Mouse (Mus musculus) R1 (cell line): ENCODE measurements around the gene Paqr3.

Experiments
- DNase-seq: peaks from one replicate; pipeline ENCODE4 v3.0.0-alpha.2; 2018; ENCODE audit warnings: low read depth, low spot score

Paqr3 gene

DNA sequence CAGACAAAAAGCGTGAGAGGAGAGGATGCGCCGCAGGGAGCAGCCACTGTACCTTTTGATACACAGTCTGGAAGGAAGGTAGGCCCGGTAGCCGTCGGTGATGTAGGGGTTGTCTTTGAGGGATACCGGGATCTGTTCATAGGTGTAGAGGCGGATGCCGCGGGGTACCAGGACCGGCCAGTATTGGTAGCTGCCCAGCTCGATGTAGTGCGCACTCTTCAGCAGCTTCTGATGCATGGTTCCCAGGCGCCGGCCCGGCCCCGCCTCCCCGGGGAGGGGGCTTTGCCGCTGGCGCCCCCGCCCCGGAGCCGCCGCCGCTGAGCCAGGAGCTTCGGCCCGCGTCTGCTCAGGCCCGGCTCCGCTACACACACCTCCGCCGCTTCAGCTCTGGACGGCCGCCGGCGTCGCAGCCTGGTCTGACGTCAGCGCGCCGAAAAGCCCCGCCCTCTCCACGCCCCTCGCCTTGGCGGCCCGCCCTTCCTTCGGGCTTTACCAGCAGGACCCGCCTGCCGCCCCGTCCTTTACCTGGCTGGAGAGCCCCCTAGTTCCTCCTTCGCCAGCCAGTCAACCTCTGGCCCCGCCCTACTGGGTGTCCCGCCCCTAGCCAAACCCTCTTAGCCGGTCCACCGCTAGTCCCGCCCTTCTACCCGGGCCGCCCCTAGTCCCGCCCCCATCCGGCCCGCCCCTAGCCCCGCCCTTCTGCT, at the start of gene Paqr3:
Gene Paqr3 (minus strand): TSS at position 390 of the 704 bp plus-strand sequence.
- DNase-seq, result peak; percentile 96

DNA sequence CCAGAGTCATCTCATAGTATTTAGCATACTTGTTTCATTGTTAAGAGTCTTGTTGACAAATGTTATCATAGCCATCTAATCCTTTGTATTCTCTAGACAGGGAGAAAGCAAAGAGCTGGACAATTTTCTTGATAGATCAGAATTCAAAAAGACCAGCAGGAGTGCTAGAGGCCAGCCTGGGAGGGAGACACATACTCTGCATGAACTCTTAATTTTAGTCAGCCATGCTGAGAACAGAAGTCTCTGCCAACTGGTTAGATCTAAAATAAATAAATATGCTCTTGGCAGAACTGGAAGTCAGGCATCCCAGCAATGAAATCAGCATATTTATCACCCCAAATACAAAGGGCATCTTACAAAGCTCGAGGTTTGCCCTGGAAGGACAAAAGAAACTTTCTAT, 43.3 kb upstream of the Paqr3 start:
- DNase-seq, result no peak

DNA sequence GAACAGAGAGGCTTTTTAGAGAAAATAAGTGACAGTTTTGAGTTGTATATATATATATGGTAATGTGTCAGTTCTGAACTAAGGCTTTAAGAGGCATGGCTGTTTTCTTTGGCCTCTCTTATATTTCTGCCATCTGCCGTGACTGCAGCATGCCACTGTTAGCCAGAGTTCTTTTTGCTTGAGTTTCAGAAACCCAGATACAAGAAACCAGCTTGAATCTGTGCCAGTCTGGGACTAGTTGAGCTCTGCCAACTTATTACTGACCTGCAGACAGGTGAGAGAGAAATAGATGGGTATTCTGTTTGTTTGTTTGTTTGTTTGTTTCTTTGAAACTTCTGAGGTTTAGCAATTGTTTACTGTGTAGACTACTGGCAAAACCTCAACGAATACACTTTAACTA, 23.9 kb upstream of the Paqr3 start:
- no peak for DNase-seq

DNA sequence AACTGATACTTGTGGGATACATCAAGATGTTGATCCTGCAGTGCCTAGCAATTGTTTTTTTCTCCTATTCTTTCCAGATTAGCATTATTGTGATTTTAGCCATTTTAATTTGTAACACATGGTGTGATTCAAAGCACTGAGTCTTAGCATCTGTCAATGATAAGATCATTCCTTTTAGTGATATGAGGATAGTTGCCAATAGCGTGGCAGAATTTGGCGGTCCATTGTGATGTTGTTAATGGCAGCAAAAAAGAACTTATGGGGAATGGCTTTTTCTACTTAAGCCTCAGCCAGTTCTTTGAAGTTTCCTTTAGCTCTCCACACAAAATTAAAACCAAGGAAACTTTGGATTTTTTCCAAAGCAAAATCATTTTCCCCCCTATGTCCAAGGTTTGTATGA, 18.2 kb upstream of the Paqr3 start:
- no peak for DNase-seq

DNA sequence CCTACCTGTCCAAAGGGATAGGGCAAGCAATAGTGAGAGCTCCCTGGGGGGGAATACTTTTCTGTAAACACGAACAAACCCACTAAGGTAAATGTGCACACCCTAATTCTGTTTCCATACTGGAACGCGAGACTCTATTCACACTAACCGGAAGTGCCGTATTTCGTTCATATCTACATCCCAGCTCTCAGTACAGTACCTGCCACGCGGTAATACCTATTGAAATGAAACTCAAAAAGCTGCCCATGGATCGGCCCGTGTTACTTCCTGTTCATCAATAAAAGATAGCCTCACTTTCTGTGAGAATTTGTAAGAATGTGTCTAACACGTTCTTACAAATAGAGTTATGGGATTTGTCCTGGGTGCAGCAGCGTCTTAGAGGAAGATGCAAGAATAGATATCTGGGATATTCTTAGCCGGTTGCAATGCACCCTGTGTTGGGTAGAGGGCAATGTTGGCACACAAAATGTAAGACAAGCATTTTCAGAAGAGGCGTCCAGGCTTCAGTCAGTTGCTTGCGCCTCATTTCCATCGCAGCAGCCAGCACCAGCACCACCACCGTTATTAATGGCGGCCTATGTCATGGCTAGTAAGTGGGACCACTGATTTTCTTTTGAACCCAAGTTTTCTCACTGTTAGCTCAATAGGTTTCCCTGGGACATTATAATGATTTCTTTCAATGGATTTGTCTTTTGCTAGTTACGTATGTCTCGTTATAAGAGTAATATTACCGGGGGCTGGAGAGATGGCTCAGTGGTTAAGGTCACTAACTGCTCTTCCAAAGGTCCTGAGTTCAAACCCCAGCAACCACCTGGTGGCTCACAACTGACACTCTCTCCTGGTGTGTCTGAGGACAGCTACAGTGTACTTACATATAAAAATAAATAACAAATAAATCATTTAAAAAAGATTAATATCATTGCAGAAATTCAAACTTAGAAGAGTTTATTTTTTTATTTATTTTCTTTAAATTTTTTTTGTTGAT, 17.1 kb upstream of the Paqr3 start:
- DNase-seq, result peak; percentile 84

DNA sequence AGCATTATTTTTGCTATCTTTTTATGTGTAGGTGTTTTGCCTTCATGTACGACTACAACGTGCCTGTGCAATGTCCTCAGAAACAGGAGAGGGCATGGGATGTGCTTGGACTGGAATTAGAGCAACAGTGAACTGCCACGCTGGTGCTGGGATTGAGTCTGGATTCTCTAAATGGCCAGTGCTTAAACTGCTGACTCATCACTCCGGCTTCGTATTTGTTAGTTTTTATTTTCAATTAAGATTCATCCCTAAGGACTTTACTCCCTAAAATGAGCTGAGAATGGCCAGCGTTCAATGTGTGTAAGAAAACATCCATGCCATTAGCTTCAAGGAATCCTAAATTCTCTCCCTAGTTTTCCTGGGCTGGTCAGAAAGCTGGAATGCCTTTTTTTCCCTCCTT, 15.9 kb upstream of the Paqr3 start:
- no peak for DNase-seq

DNA sequence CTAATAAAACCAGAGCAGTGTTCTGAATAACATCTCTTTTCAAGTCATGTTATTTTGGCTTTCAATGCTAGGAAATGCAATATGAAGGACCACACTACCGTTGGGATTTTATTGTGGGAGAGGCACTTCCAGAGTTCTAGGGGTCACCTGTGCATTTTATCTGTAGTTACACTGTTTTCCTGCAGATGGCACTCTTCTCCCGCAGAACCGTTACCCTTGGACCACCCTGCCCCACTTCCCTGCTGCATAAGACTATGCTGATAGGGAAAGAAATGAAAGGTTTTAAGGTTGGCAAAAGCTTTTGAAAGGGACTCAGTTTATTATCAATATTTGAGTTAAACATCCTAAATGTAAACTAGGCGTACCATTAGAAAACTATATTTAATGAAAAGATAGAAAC, 14.6 kb upstream of the Paqr3 start:
- DNase-seq, result peak; percentile 61

DNA sequence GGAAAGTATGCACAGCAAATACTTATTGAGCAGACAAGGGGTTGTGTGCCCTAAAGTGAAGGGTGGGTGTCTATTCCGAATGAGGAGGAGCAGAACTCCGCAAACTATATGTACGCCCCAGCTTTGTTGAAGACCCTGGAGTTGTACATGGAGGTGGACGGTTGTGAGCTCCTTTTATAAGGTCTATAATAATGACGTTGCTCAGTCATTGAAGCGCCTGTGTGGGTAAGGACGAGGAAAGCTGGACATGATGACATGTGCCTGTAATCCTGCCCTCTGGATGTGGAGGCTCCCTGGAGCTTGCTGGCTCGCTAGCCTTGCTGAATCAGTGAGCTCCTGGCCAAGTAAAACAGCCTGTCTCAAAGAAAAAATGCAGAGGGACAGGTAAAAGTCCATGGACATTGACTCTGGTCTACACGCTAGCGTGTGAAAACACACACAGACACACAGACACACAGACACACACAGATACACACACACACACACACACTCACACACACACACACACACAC, 14.1 kb upstream of the Paqr3 start:
- no peak for DNase-seq

DNA sequence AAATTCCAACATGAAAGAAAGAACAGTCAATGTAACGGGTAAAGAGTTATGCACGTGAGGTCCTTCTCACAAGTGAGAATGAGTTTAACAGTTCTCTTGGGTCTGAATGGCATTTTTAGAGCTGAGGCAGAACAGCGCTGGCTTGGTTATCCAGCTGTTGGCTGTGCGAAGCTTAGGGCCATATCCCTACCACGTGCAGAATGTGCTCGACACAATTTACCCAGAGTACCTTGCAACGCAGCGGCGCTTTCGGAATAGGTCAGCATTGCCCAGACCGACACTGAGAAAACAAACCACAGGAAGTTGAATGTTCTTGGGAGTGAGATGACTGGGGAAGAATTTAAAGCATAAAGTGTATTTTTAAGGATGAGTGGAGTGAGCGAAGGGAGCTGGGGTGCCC, 13.6 kb upstream of the Paqr3 start:
- no peak for DNase-seq

DNA sequence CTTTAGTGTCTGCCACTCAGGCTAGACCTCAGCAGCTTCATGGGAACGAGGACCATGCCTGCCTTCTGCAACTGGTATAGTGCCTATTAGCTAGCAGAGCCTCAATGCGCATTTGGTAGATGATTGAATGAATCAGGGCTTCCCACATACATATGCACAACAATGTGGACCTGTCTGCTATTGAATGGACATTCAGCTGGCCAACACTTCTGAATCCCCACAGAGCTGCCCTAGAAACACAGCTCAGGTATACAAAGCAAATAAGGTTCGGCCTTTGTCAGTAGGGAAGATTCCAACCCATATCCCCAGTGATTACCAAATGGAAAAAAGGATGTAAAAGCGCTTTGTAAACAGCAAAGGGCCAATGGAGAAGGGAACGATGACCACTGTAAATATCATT, 699 bp downstream of the Paqr3 start:
- DNase-seq, result no peak

DNA sequence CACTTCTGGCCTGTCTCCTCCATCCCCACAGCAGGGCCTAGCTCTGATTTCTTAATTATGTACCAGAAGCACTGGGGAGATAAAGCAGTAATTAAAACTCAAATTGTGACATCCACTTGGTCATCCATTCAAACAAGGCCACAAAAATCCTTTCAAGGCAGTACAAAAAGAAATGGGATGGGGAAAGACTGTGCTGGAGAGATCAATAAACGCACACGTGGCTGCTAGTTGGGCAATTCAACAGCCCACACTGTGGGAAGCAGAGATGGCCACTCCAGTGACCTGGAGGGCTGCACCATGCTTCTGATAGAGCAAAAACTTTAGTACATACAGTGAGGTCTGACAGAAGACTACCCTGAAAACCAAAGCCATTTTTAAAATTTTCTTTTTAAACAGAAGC, 1.3 kb downstream of the Paqr3 start:
- DNase-seq, result no peak

DNA sequence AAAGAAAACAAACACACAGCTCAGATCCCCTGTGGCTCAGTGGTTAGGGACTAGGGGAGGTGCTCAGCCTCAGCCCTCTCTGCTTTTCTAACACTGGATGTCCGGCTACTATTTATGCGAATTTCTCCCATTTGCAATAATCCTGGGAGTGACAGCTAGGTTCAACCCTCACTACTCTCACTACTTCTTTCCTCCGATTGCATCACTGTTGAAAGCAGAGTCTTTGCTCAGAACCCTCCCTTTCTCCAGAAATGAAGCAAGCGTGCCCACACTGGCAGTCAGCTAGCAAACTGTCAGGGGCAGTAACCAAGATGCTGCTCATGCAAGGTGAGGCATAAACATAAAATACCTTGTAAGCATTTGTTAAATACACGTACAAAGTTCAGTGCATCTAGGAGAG, 3.1 kb downstream of the Paqr3 start:
- no peak for DNase-seq

DNA sequence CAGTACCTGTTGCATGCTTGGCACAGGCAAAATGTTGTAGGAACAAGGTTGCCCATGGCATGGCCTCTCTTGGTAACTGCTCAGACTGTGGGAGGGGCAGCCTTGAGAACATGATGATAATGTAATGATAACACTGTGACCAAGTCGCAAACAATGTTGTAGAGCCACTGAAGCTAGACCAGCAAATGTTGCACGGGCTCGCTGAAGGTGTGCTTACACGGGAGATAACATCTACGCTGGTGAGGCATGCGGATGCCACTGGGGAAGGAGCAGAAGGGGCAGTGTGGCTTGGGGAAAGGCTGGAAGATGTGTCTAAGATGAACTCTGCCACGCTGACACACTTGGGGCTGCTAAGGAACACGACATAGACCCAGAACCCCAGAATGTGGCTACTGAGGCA, 11.4 kb downstream of the Paqr3 start:
- no peak for DNase-seq

DNA sequence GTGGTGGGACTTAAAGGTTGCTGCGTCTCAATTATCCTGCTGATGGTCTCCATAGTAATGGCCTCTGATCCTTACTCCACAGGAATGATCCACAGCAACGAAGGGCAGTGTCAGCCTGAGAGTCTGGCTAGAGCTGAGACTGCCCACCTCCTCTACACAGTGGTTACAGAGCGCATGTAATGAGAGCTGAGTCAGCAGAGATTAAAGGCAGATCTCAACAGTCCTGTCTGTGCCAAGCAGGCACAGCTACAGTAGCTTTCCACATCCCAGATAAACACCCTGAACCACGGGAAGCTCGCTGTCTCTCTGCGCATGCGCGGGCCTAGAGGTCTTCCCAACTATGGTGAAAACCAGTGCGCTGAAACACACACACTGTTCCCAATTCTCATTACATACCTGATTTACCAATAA, 13.8 kb downstream of the Paqr3 start:
- DNase-seq, result peak; percentile 61

DNA sequence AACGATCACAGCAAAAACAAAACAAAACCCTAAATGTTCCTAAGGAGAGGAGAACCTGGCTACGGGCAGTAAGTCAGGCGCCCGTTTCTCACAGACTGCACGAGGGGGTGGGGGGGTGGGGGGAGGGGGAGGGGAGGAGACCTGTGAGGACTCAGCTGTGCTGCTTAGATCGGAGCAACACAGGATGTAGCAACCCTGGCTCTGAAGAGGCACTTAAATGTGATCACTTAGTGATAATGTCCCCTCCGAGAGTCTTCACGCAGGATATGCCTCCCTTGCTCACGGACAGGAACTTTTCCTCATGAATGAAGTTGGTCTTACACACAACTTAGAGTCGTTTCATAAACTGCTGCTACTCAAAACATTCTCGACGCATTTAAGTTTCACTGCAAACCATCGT, 16.1 kb downstream of the Paqr3 start:
- DNase-seq, result no peak

DNA sequence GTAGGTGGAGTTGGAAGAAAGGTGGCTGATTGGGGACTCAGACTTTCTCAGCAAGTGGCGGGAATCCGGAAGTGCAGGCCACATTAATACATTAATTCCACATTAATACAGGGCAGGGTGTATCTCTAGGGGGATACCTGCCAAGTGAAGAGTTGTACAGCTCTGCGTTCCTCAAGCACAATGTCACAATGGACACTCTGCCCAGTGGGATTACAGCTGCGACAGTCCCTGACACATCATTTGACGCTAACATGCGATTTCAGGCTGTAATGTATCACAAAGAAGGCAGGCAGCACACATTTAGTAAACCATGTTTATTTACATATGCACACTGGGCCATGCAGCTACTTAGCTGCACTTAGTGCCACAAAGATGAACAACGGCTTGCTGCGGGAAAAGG, 18.4 kb downstream of the Paqr3 start:
- no peak for DNase-seq

DNA sequence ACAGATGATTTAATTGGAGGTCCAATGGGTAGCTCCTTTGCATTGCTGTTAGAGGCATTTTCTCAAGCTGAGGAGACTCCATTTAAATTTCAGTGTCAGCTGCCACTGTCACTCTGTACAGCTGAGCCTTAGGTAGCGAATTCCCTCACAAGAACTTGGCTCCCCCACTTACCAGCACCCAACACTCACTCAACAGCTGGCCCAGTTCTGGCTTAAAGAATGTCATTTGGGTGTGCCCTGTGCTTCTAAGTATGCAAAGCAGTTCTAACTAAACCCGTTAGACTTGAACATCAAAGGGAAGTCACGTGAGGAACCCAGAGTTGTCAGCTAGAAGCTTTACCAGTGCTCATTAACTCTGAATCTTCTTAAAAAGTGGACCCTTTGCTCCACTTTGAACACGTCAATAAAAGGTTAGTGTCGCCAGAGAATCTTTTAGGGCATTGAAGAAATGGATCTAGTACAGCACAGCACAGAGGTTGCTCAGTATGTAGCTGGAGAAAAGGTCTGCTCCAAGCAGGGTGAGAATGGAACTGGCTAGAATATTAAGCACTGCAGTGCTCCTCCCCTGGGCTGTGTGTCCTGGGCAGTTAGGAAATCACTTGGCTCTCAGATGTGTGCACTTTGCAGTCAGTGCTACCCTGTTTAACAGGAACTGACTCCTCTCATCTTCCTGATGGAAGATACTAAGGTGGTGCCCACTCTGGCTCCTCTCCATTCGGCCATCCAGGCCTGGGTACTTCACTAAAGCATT, 21.2 kb downstream of the Paqr3 start:
- peak; percentile 92 for DNase-seq

DNA sequence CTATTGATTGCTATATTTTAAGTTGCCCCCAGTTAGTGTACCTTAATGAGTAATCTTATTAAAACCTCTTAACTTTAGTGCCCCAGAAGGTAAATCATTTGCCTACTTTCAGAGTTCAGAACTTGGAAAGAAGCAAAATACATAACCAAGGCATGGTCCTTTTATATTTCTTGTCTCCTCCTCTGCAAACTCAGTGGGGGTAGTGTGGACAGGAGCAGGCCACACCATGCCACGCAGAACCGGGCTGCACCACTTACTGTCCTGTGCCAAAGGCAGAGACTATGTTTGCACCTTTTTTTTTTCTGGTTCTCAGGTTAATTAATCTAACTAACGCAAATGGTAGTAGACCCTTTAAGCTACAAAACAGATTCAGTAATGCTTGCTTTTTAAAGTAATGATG, 22.0 kb downstream of the Paqr3 start:
- no peak for DNase-seq

DNA sequence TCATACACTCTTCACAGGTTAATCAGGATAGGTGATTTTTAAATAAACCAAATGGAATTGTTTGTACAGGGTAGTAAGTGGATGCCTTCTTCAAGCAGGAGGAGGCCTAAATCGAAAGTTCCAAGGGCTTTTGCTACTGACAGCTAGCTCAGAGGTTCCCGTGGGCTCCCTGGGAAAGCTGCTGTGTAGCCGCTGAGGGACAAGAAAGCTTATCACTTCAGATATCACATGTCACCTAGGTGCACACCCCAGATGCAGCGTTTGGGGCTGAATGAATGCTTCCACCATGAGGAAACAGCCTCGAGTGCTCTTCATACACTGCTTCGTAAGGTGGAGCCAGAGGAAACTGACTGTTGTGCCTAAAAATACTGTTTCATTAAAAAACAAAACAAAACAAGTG, 23.2 kb downstream of the Paqr3 start:
- no peak for DNase-seq

DNA sequence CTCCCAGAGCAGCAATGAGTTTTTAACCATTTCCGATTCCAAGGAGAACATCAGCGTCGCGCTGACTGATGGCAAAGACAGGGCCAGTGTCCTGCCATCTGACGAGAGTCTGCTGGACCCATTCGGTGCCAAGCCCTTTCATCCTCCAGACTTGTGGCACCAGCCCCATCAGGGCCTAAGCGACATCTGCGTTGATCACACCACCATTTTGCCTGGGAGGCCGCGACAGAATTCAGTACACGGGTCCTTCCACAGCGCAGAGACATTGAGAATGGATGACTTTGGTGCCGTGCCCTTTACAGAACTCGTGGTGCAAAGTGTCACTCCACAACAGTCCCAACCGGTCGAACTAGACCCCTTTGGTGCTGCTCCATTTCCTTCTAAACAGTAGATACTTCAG, 23.6 kb downstream of the Paqr3 start:
- DNase-seq, result no peak

DNA sequence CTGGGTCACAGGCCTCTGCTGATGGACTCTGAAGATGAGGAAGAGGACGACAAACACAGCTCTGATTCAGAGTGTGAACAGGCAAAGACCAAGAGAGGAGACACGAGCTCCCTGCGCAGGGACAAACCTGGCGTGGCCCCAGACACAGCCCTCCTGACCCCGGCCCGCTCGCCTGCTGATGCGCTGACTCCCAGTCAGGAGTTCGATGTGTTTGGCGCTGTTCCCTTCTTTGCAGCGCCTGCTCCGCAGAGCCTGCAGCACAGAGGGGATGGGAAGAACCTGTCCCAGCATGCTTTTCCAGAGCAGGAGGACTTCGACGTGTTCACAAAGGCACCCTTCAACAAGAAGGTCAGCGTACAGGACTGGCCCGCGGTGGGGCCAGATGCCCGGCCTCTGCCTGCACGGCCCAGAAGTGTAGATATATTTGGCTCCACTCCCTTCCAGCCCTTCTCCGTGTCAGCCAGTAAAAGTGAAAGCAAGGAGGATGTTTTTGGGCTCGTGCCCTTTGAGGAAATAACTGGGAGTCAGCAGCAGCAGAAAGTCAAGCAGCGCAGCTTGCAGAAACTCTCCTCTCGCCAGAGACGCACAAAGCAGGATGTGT, 24.3 kb downstream of the Paqr3 start:
- DNase-seq, result peak; percentile 44

DNA sequence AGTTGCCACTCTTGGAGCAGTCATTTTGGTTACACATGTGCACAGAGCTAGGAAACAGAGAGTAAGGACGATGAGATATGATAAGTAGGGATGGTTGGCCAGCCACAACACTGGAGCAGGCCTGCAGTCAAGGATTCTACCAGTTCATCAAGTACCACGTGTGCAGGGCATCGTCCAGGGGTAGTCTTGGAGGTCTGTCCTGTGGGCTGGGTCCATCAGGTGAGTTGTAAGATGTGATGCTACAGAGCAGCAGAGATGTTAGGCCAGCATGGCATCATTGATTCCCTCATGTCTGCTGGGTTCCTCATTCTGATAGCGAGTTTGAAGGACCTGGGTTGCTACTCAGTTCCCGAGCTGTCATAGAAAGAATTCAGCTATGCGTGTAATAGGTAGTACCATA, 26.3 kb downstream of the Paqr3 start:
- DNase-seq, result no peak
